Mouse (Mus musculus) limb, embryonic 11.5 days (tissue): ENCODE results near the gene Ypel3. TPM values are rescaled to one million over a fixed set of nuclear protein-coding genes. Genes with fewer than 3 reads are reported as not detected.

Experiments used
- ATAC-seq: fragments of 200-750 bp; cut with Nextera tagmentation; 2 replicates; pipeline ENCODE4 v1.8.0; 2017; ENCODE audit warnings: low read depth; ENCODE audit not compliant: insufficient number of reproducible peaks, low FRiP score, low TSS enrichment
- DNase-seq: peaks from one replicate; pipeline ENCODE4 v3.0.0-alpha.2; 2015; ENCODE audit warnings: low spot score
- H3K27ac ChIP-seq: fragments of 300-500 bp; sonication (generic); replicated peaks from 2 replicates; pipeline ENCODE4 v1.5.1; 2014; ENCODE audit warnings: low read depth, mild to moderate bottlenecking, low read length
- H3K27me3 ChIP-seq: fragments of 300-500 bp; sonication (generic); 2 replicates; pipeline ENCODE4 v1.6.1; 2014; ENCODE audit warnings: mild to moderate bottlenecking, low read length, mixed read lengths; ENCODE audit not compliant: control insufficient read depth, insufficient read depth
- H3K36me3 ChIP-seq: fragments of 300-500 bp; sonication (generic); 2 replicates; pipeline ENCODE4 v1.6.1; 2014; ENCODE audit warnings: mild to moderate bottlenecking, low read length, moderate library complexity, mixed read lengths; ENCODE audit not compliant: control insufficient read depth, insufficient read depth
- H3K4me1 ChIP-seq: fragments of 300-500 bp; sonication (generic); 2 replicates; pipeline ENCODE4 v1.6.1; 2014; ENCODE audit warnings: low read length, mixed read lengths; ENCODE audit not compliant: control insufficient read depth, insufficient read depth
- H3K4me2 ChIP-seq: fragments of 300-500 bp; sonication (generic); 2 replicates; pipeline ENCODE4 v1.6.1; 2014; ENCODE audit warnings: low read depth, mild to moderate bottlenecking, moderate library complexity; ENCODE audit not compliant: severe bottlenecking
- H3K4me3 ChIP-seq: fragments of 300-500 bp; sonication (generic); 2 replicates; pipeline ENCODE4 v1.5.1; 2014; ENCODE audit warnings: low read depth, low read length
- H3K9ac ChIP-seq: fragments of 300-500 bp; sonication (generic); 2 replicates; pipeline ENCODE4 v1.6.1; 2014; ENCODE audit warnings: mild to moderate bottlenecking, low read length
- H3K9me3 ChIP-seq: fragments of 300-500 bp; sonication (generic); 2 replicates; pipeline ENCODE4 v1.6.1; 2016; ENCODE audit warnings: low read length; ENCODE audit not compliant: control insufficient read depth
- WGBS: fragments of 180-500 bp; shearing (Covaris S2); extraction: QIAGEN DNeasy Blood & Tissue Kit; methylation state at CpG from one replicate; pipeline ENCODE4 v1.1.7; 2014; 5-methylcytosine and 5-hydroxymethylcytosine counted together
- polyA plus RNA-seq: library from polyadenylated mRNA; unstranded; fragments of >200 nt; fragmentation: Nextera tagmentation; extraction: Ambion mirVana; gene quantifications from 2 replicates; pipeline ENCODE4 v1.2.1, GENCODE M21; 2014

Ypel3 gene
- polyA plus RNA-seq, 1 experiment from 2014 or later: 112 TPM

DNA sequence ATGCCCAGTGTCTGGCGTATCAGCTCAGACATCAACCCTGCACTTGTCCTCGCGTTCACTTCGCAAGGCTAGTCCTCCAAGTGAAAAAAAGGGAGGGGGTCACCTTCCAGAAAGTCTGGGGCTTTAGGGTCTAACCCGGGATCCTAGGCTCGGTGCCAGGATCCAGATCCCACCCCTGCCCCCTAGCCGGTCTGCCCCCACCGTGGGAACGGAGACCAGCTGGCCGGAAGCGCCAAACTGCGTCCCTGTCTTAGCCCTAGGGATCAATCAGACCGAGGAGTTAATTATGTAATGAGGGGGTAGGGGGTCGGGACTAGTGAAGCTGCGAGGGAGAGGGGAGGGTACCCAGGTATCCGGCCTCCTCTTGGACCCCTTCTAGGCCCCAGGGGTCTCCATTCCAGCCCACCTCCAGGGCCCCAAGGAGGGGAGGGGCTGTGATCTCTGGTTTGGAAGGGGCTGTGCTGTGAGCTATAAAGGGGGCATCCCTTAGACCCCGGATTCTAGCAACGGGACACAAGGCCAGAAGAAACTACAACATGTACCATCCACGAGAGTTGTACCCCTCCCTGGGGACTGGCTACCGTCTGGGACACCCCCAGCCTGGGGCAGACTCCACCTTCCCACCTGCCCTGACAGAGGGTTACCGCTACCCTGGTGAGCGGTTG, 4.3 kb downstream of the Ypel3 start, which contains the start of gene Tbx6:
Gene Tbx6, plus strand, starts transcription at position 513 of the 665 bp plus-strand sequence.
- H3K9me3 ChIP-seq: no peaks in the 10 kb centered on the region
- no peaks in the 10 kb centered on the region for H3K27me3 ChIP-seq
- 3% methylated on average over 22 of the region's 22 CpGs for WGBS
- peak within 1 kb of the TSS; percentile 37 for H3K4me3 ChIP-seq
- H3K4me2 ChIP-seq: peak within 1 kb of the TSS; percentile 90
- H3K9ac ChIP-seq: peak within 1 kb of the TSS; percentile 52
- ATAC-seq: peak; percentile 15; the same call in 1 of the 2 replicates
- no peak for DNase-seq
- H3K4me1 ChIP-seq: peaks cover 14% of the 10 kb centered on the region; the same call in 1 of the 2 replicates
- H3K27ac ChIP-seq: peak within 1 kb of the TSS; percentile 64
- H3K36me3 ChIP-seq: peaks cover 8% of the 10 kb centered on the region; the same call in 1 of the 2 replicates

DNA sequence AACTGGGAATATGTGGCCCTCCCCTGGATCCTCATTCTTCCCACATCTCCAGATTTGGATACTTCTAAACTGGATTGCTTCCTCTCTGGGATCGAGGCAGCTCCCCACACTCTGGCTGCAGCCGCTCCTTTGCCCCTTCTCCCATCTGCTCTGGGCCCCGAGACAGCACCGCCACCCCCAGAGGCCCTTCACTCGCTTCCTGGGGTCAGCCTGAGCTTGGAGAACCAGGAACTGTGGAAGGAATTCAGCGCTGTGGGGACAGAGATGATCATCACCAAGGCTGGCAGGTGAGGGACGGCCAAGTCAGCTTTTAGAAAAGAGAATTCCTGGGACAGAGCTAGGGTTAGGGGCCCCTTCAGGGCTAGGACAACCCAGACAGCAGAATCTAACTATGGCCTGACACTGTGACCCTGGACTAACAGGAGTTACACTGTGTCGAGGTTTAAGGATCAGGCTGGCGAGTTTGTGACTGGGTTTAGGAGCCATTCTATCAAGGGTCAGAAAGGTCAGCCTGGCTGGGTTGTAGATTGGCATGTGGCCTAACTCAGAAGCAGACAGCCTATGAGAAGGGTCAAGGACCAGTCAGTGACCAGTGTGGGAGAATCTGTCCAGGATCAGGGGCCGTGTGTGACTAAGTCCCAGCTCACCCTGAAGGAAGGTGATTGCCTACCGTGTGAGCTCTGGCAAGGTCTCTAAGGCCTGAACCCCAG, 5.1 kb downstream of the Ypel3 start:
- Histone ChIP-seq H3K4me1 (peaks cover 10% of the 10 kb centered on the region; the same call in 1 of the 2 replicates), H3K9ac (peak overlapping the region; percentile 52; the same call in 1 of the 2 replicates)
- WGBS: 20% methylated on average over 11 of the region's 11 CpGs

DNA sequence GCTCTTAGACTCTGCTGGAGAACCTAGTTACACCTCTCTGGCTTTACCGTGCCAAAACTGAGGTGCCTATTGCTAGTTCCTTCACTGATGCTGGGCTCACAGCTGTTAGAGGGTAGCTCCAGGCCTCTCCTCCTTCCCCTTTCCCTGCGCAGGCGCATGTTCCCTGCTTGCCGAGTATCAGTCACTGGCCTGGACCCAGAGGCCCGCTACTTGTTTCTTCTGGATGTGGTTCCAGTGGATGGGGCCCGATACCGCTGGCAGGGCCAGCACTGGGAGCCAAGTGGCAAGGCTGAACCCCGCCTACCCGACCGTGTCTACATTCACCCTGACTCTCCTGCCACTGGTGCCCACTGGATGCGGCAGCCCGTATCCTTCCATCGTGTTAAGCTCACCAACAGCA, 5.9 kb downstream of the Ypel3 start:
- no peak overlapping the region for H3K9ac ChIP-seq
- 72% methylated on average over 13 of the region's 13 CpGs for WGBS
- no peak for DNase-seq
- H3K4me1 ChIP-seq: peaks cover 6% of the 10 kb centered on the region; the same call in 1 of the 2 replicates
- no peak overlapping the region for H3K27ac ChIP-seq
- H3K9me3 ChIP-seq: no peaks in the 10 kb centered on the region
- no peaks in the 10 kb centered on the region for H3K27me3 ChIP-seq
- peaks cover 17% of the 10 kb centered on the region for H3K36me3 ChIP-seq
- H3K4me2 ChIP-seq: no peak overlapping the region
- no peak for ATAC-seq
- no peak overlapping the region for H3K4me3 ChIP-seq

More for the DNA sequence above, 5.1 kb downstream of the Ypel3 start:
- Histone ChIP-seq H3K4me2 (peak overlapping the region; percentile 90; the same call in 1 of the 2 replicates), H3K36me3 (peaks cover 10% of the 10 kb centered on the region; the same call in 1 of the 2 replicates), H3K9me3 (no peaks in the 10 kb centered on the region), H3K27me3 (no peaks in the 10 kb centered on the region), H3K4me3 (peak overlapping the region; percentile 37), H3K27ac (0 out of 2 replicates have a peak overlapping the region, but pooled peaks have one; percentile 16)
- ATAC-seq (no peak), DNase-seq (no peak)

DNA sequence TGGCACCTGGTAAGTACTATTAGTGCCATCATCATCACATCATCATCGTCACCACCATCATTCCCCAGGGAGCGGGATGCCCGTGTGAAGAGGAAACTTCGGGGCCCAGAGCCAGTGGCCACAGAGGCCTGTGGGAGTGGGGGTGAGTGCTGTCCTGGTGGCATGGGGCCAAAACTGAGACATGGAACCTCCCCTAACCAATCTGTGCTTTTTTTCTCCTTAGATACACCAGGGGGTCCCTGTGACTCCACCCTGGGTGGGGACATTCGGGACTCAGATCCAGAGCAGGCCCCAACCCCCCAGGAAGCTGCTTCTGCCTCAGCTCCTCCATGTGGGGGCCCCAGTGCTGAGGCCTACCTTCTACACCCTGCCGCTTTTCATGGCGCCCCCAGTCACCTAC, 7.7 kb downstream of the Ypel3 start:
- ATAC-seq: no peak
- WGBS: 68% methylated on average over 7 of the region's 7 CpGs
- Histone ChIP-seq H3K36me3 (peaks cover 33% of the 10 kb centered on the region), H3K4me3 (no peak overlapping the region), H3K27me3 (no peaks in the 10 kb centered on the region), H3K4me1 (peaks cover 5% of the 10 kb centered on the region; the same call in 1 of the 2 replicates), H3K4me2 (no peak overlapping the region), H3K9ac (no peak overlapping the region), H3K9me3 (no peaks in the 10 kb centered on the region), H3K27ac (no peak overlapping the region)
- no peak for DNase-seq

DNA sequence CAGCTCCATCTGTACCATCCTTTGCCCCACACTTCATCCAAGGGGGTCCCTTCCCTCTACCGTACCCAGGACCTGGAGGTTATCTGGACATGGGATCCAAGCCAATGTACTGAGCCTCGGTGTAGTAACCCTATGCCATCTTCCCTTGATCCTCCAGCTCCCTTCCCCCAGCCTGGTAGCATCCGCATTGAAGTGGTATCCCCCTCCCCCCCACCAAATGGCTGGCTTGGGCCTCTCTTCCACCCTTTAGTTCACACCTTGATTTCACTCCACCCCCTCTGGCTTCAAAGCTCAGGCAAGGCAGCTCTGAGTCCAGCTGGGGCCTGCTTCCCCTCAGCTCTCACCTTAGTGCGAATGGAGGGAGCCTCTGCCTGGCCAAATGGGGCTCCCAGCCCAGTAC, 8.3 kb downstream of the Ypel3 start:
- DNase-seq (no peak), ATAC-seq (no peak)
- Histone ChIP-seq H3K4me3 (no peak overlapping the region), H3K27me3 (no peaks in the 10 kb centered on the region), H3K9me3 (no peaks in the 10 kb centered on the region), H3K36me3 (peaks cover 39% of the 10 kb centered on the region), H3K27ac (no peak overlapping the region), H3K4me1 (peaks cover 5% of the 10 kb centered on the region; the same call in 1 of the 2 replicates), H3K9ac (no peak overlapping the region), H3K4me2 (no peak overlapping the region)
- 48% methylated on average over 4 of the region's 4 CpGs for WGBS

DNA sequence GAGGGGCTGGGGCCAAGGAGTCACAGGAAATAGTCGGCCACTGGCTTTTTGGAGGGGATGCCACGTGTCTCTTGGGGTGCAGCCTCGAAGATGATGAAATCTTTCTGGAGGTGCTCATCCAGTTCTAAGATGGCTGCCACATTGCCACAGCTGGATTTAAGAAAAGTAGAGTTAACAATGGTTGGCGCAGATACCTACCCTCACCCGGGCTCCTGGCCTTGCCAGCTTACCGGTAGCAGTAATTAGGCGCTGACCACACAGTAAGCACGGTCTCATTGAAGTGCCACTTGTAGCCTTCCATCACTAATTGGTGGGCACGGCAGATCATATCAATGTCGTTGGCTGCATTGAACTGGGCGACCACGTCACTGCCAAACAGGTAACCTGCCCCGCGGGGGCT, 9.4 kb downstream of the Ypel3 start:
- H3K27ac ChIP-seq: no peak overlapping the region
- no peak overlapping the region for H3K4me3 ChIP-seq
- DNase-seq: no peak

DNA sequence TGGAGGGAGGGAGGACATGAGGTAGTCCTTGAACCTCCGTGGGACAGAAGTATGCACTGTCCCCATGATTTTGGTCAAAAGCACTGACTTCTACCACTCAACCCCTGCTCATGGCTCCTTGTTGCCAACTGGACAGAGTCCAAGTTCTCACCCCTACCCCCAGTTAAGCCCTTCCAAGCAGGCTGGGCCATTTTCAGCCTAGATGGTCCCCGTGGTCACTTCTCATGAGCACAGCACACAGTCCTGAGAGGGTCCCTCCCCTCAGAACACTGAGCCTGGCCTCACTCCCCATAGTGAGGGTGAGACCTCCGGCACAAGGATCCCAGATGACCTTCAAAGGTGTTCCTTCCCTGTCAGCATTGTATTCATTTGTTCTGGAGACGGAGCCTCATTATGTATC, 12.4 kb downstream of the Ypel3 start:
- Histone ChIP-seq H3K9ac (no peak overlapping the region), H3K27ac (no peak overlapping the region), H3K4me2 (no peak overlapping the region), H3K9me3 (no peaks in the 10 kb centered on the region), H3K27me3 (no peaks in the 10 kb centered on the region), H3K36me3 (peaks cover 41% of the 10 kb centered on the region), H3K4me3 (no peak overlapping the region), H3K4me1 (peaks cover 6% of the 10 kb centered on the region; the same call in 1 of the 2 replicates)
- ATAC-seq (no peak), DNase-seq (no peak)
- 94% methylated on average over 4 of the region's 4 CpGs for WGBS

More for the DNA sequence above, 9.4 kb downstream of the Ypel3 start:
- peaks cover 40% of the 10 kb centered on the region for H3K36me3 ChIP-seq
- no peak for ATAC-seq
- no peaks in the 10 kb centered on the region for H3K27me3 ChIP-seq
- H3K9ac ChIP-seq: no peak overlapping the region
- WGBS: 89% methylated on average over 14 of the region's 14 CpGs
- no peak overlapping the region for H3K4me2 ChIP-seq
- H3K4me1 ChIP-seq: peaks cover 3% of the 10 kb centered on the region; the same call in 1 of the 2 replicates
- no peaks in the 10 kb centered on the region for H3K9me3 ChIP-seq

DNA sequence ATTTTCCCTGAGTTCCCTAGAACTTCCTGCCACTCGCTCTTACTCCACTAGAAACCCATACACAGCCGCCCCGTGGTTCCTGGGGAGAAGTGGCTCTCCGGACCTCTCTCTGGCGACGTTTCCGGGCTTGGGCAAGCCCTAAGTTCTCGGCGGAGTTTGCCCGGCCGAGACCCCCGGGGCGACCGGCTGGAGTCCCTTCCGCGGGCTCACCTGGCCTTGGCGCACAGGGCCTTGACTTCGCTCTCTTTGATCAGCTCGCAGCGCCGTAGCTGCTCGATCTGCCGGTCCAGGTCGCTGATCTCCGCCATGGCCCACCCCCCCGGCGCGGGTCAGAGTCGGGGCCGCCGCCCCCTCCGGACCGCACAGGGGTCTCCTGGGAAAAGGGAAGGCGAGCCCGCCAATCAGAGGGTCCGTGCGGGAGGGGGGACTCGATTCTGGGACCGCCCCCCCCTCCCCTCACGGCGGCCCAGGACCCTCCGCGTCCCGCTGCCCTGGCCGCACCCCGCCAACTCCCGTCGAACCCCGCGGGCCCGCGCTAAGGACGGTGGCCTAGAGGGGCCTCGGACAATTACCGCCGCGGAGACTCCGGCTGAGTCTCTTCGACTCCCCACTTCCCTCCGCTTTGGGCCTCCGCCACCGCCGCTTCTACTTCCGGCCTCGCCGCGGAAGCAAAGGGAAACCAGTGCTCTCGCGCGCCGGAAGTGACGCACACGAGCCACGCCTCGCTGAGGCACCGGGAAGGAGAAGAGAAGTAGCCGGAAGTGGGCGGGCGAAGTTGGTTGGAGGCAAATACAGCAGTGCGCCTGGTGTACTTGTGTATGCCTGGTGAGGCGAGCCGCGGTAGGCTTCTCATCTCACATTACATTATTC, 15.3 kb downstream of the Ypel3 start, which contains the start of gene Ppp4c:
Gene Ppp4c, minus strand, starts transcription at position 646 of the 870 bp plus-strand sequence.
- Histone ChIP-seq H3K9ac (peak within 1 kb of the TSS; percentile 85), H3K4me1 (peaks cover 11% of the 10 kb centered on the region), H3K36me3 (peaks cover 45% of the 10 kb centered on the region), H3K9me3 (no peaks in the 10 kb centered on the region), H3K4me2 (peak within 1 kb of the TSS; percentile 53), H3K4me3 (peak within 1 kb of the TSS; percentile 74), H3K27ac (peak within 1 kb of the TSS; percentile 96), H3K27me3 (no peaks in the 10 kb centered on the region)
- DNase-seq (peak; percentile 99), ATAC-seq (peak; percentile 90)
- under 1% methylated on average over 66 of the region's 83 CpGs for WGBS
